Mouse (Mus musculus) neural tube, embryonic 11.5 days (tissue): ENCODE results near the gene Otogl. TPM values are rescaled to one million over a fixed set of nuclear protein-coding genes. Genes with fewer than 3 reads are reported as not detected.
A peak's percentile ranks its signal among the peaks of the same experiment; 100 is the strongest.

ENCODE experiments used
- ATAC-seq: fragments of 200-750 bp; cut with Nextera tagmentation; 2 replicates; pipeline ENCODE4 v1.8.0; 2017; ENCODE audit warnings: moderate number of reproducible peaks, mild to moderate bottlenecking, moderate TSS enrichment, moderate library complexity; ENCODE audit not compliant: insufficient read depth, low FRiP score, low TSS enrichment
- DNase-seq: peaks from one replicate; pipeline ENCODE4 v3.0.0-alpha.2; 2015; ENCODE audit warnings: low spot score
- H3K27ac ChIP-seq: fragments of 300-500 bp; sonication (generic); 2 replicates; pipeline ENCODE4 v1.5.1; 2014; ENCODE audit warnings: low read depth, mild to moderate bottlenecking, low read length
- H3K27me3 ChIP-seq: fragments of 300-500 bp; sonication (generic); 2 replicates; pipeline ENCODE4 v1.6.1; 2014; ENCODE audit warnings: mild to moderate bottlenecking, low read length, mixed read lengths; ENCODE audit not compliant: control insufficient read depth, insufficient read depth
- H3K36me3 ChIP-seq: fragments of 300-500 bp; sonication (generic); 2 replicates; pipeline ENCODE4 v1.6.1; 2014; ENCODE audit warnings: mild to moderate bottlenecking, low read length, moderate library complexity, mixed read lengths; ENCODE audit not compliant: control insufficient read depth, insufficient read depth
- H3K4me1 ChIP-seq: fragments of 300-500 bp; sonication (generic); 2 replicates; pipeline ENCODE4 v1.6.1; 2014; ENCODE audit warnings: low read length, mixed read lengths; ENCODE audit not compliant: control insufficient read depth, insufficient read depth
- H3K4me2 ChIP-seq: fragments of 300-500 bp; sonication (generic); 2 replicates; pipeline ENCODE4 v1.6.1; 2014; ENCODE audit warnings: low read depth, mild to moderate bottlenecking, moderate library complexity
- H3K4me3 ChIP-seq: fragments of 300-500 bp; sonication (generic); 2 replicates; pipeline ENCODE4 v1.5.1; 2014; ENCODE audit warnings: low read depth, low read length
- H3K9ac ChIP-seq: fragments of 300-500 bp; sonication (generic); 2 replicates; pipeline ENCODE4 v1.6.1; 2014; ENCODE audit warnings: mild to moderate bottlenecking, low read length
- H3K9me3 ChIP-seq: fragments of 300-500 bp; sonication (generic); 2 replicates; pipeline ENCODE4 v1.6.1; 2016; ENCODE audit warnings: low read length; ENCODE audit not compliant: control insufficient read depth
- WGBS: fragments of 180-500 bp; shearing (Covaris S2); extraction: QIAGEN DNeasy Blood & Tissue Kit; methylation state at CpG from one replicate; pipeline ENCODE4 v1.1.7; 2014; 5-methylcytosine and 5-hydroxymethylcytosine counted together
- polyA plus RNA-seq: library from polyadenylated mRNA; unstranded; fragments of >200 nt; fragmentation: Nextera tagmentation; extraction: Ambion mirVana; gene quantifications from 2 replicates; pipeline ENCODE4 v1.2.1, GENCODE M21; 2014

Gene Otogl
- polyA plus RNA-seq, 1 experiment from 2014 or later = not detected

- Histone ChIP-seq H3K4me1 (no peaks in the 10 kb centered on the region), H3K9me3 (no peaks in the 10 kb centered on the region), H3K9ac (no peak overlapping the region), H3K27me3 (no peaks in the 10 kb centered on the region), H3K36me3 (no peaks in the 10 kb centered on the region), H3K27ac (no peak overlapping the region), H3K4me3 (no peak overlapping the region), H3K4me2 (peak overlapping the region; percentile 28)
- 28% methylated on average over 15 of the region's 15 CpGs for WGBS
- ATAC-seq = peak; percentile 78
- DNase-seq = peak; percentile 40
Observed at GRCm38 (mm10) chr10:107752351-107753143, 159.4 kb downstream of the Otogl start.

DNA sequence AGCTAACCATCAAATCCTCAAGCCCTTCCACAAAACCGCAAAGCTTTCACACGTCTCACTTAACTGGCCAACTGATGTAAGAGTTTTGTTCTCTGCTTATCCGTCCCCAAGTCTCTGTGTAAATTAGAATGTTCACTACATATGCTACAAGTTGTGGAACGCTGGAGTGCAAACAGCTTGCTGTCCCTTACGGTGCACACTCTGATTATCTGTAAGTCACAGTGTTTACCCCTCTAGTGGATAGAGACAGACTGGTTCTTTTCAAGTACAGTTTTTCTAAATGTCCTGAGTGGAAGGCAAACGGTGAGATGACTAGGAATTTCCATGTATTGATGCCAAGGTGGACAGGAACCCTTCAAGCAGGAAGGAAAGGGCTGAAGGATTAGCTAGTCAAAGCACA lies 160.0 kb downstream of the Otogl start:
- no peak overlapping the region for H3K4me3 ChIP-seq
- no peak overlapping the region for H3K27ac ChIP-seq
- H3K9me3 ChIP-seq = no peaks in the 10 kb centered on the region
- H3K36me3 ChIP-seq = no peaks in the 10 kb centered on the region
- 44% methylated on average over 6 of the region's 6 CpGs for WGBS
- peak overlapping the region; percentile 28; the same call in 1 of the 2 replicates for H3K4me2 ChIP-seq
- H3K9ac ChIP-seq = no peak overlapping the region
- no peaks in the 10 kb centered on the region for H3K27me3 ChIP-seq
- DNase-seq (no peak), ATAC-seq (0 out of 2 replicates have a peak, but pooled peaks have one; percentile 6)
- no peaks in the 10 kb centered on the region for H3K4me1 ChIP-seq

GRCm38 (mm10) chr10:107747566-107747965 lies 164.4 kb downstream of the Otogl start:
- Histone ChIP-seq H3K27me3 (no peaks in the 10 kb centered on the region), H3K27ac (no peak overlapping the region), H3K4me2 (no peak overlapping the region), H3K36me3 (no peaks in the 10 kb centered on the region), H3K9me3 (no peaks in the 10 kb centered on the region), H3K4me3 (no peak overlapping the region), H3K4me1 (no peaks in the 10 kb centered on the region), H3K9ac (no peak overlapping the region)
- 16% methylated on average over 5 of the region's 5 CpGs for WGBS
- peak; percentile 24 for DNase-seq
- peak; percentile 32; the same call in 1 of the 2 replicates for ATAC-seq

DNA sequence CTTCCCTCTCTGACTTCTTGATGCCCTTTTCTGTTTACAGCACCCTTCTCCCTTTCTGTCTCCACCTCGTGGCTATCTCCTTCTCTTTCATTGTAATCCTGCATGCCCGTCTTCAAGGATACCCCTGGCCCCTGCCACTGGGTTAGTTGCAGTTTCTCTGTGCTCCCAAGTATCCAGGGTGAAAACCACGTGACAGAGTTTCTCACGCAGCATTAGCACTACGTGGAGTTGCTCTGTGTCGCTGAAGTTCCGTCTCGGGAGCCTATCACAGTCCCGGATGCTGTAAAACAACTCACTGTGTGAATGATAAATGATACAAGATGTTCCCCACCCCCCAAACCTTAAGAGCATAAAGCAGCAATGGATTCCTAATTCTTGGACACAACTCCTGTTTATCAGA lies 165.2 kb downstream of the Otogl start:
- no peak overlapping the region for H3K27ac ChIP-seq
- H3K9me3 ChIP-seq = no peaks in the 10 kb centered on the region
- ATAC-seq (peak; percentile 64; the same call in 1 of the 2 replicates), DNase-seq (peak; percentile 13)
- WGBS = 24% methylated on average over 9 of the region's 9 CpGs
- H3K36me3 ChIP-seq = no peaks in the 10 kb centered on the region
- H3K4me1 ChIP-seq = no peaks in the 10 kb centered on the region
- no peak overlapping the region for H3K4me2 ChIP-seq
- no peak overlapping the region for H3K9ac ChIP-seq
- no peak overlapping the region for H3K4me3 ChIP-seq
- no peaks in the 10 kb centered on the region for H3K27me3 ChIP-seq

- Histone ChIP-seq H3K27ac (no peak overlapping the region), H3K27me3 (no peaks in the 10 kb centered on the region), H3K9ac (no peak overlapping the region), H3K4me2 (no peak overlapping the region), H3K9me3 (no peaks in the 10 kb centered on the region), H3K36me3 (no peaks in the 10 kb centered on the region), H3K4me1 (no peaks in the 10 kb centered on the region), H3K4me3 (no peak overlapping the region)
- 94% methylated on average over 5 of the region's 5 CpGs for WGBS
- ATAC-seq = no peak
- DNase-seq = no peak
Observed at GRCm38 (mm10) chr10:107739815-107740214, 172.1 kb downstream of the Otogl start.

DNA sequence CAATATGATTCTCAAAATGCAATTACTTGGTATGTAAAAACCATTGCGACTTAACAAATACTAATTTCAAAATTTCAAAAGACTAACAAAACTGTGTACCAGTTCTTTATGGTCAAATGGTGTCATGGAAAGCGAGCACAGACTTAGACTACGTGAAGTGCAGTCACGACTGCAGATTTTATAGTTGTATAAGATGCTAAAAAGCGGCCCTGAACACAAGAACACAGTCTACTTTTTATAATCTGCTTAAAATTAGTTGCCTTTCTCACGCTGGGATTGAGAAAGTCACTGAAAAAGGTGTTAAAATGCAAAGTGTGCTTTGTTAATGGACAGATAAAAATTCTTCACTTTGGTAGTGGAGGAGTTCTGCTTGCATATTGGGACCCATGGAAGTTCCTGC lies 174.2 kb downstream of the Otogl start:
- WGBS = 88% methylated on average over 6 of the region's 6 CpGs

GRCm38 (mm10) chr10:107735448-107735847 lies 176.5 kb downstream of the Otogl start:
- Histone ChIP-seq H3K4me3 (no peak overlapping the region), H3K9ac (no peak overlapping the region), H3K4me1 (no peaks in the 10 kb centered on the region), H3K9me3 (no peaks in the 10 kb centered on the region), H3K36me3 (no peaks in the 10 kb centered on the region), H3K4me2 (no peak overlapping the region), H3K27me3 (no peaks in the 10 kb centered on the region), H3K27ac (no peak overlapping the region)
- WGBS = 80% methylated on average over 7 of the region's 7 CpGs
- DNase-seq = no peak
- ATAC-seq = no peak

More for the DNA sequence above, 174.2 kb downstream of the Otogl start:
- Histone ChIP-seq H3K4me1 (no peaks in the 10 kb centered on the region), H3K36me3 (no peaks in the 10 kb centered on the region), H3K9ac (no peak overlapping the region), H3K27me3 (no peaks in the 10 kb centered on the region), H3K4me3 (no peak overlapping the region), H3K4me2 (no peak overlapping the region), H3K27ac (no peak overlapping the region), H3K9me3 (no peaks in the 10 kb centered on the region)
- no peak for DNase-seq
- ATAC-seq = no peak

DNA sequence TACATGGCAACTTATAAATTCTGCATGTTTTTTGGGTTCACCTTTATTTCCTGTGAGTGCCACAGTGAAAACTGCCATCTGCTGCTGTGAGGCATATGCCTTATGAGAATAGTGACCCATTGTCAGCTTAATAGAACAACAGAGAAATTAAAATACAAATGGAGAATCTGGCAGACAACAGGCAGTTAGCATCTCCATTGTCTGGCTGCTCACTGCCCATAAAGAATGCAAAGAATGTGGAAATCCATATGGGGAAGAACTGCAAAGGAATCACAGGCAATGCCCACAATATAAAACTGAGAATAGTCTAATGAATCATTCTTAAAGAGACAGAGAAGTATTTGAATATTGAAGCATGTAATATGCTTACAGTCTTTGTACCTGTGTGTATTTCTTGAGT lies 177.6 kb downstream of the Otogl start:
- DNase-seq = no peak
- no peak for ATAC-seq
- Histone ChIP-seq H3K36me3 (no peaks in the 10 kb centered on the region), H3K9me3 (no peaks in the 10 kb centered on the region), H3K4me2 (no peak overlapping the region), H3K27ac (no peak overlapping the region), H3K4me1 (no peaks in the 10 kb centered on the region), H3K4me3 (no peak overlapping the region), H3K27me3 (no peaks in the 10 kb centered on the region), H3K9ac (no peak overlapping the region)

- H3K9ac ChIP-seq = no peak overlapping the region
- no peaks in the 10 kb centered on the region for H3K36me3 ChIP-seq
- 68% methylated on average over 7 of the region's 7 CpGs for WGBS
- ATAC-seq (no peak), DNase-seq (no peak)
- no peaks in the 10 kb centered on the region for H3K9me3 ChIP-seq
- no peak overlapping the region for H3K4me2 ChIP-seq
- no peaks in the 10 kb centered on the region for H3K27me3 ChIP-seq
- H3K27ac ChIP-seq = no peak overlapping the region
- no peak overlapping the region for H3K4me3 ChIP-seq
- H3K4me1 ChIP-seq = no peaks in the 10 kb centered on the region
Observed at GRCm38 (mm10) chr10:107725631-107726030, 186.3 kb downstream of the Otogl start.
